Mouse (Mus musculus): ENCODE results near the gene Dvl3.

GRCm38 (mm10) chr16:20528779-20529178 lies 12.0 kb downstream of the Dvl3 start:
- TF ChIP-seq CTCF (IDR thresholded peaks at IDR 0.05) (no peak), POLR2A (IDR thresholded peaks at IDR 0.05; ENCODE audit: insufficient read depth, low read depth, low read length) (no peak), EP300 (IDR thresholded peaks at IDR 0.05; ENCODE audit: insufficient read depth, low read depth, low read length) (no peak)

Data from heart, adult 2 months (tissue).